Mouse (Mus musculus) bone marrow, adult 2 months (tissue): ENCODE results near the gene Cnn2.

ENCODE experiments used
- CTCF ChIP-seq: fragments of 200-500 bp; IDR thresholded peaks from 2 replicates; pipeline ENCODE4 v1.5.1; 2011; ENCODE audit warnings: low read length, control low read depth; ENCODE audit not compliant: control insufficient read depth, insufficient read depth
- POLR2A ChIP-seq: fragments of 200-500 bp; IDR thresholded peaks from 2 replicates; pipeline ENCODE4 v1.6.1; 2011; ENCODE audit warnings: low read depth, mild to moderate bottlenecking, control low read depth, low read length, borderline replicate concordance; ENCODE audit not compliant: control insufficient read depth

DNA sequence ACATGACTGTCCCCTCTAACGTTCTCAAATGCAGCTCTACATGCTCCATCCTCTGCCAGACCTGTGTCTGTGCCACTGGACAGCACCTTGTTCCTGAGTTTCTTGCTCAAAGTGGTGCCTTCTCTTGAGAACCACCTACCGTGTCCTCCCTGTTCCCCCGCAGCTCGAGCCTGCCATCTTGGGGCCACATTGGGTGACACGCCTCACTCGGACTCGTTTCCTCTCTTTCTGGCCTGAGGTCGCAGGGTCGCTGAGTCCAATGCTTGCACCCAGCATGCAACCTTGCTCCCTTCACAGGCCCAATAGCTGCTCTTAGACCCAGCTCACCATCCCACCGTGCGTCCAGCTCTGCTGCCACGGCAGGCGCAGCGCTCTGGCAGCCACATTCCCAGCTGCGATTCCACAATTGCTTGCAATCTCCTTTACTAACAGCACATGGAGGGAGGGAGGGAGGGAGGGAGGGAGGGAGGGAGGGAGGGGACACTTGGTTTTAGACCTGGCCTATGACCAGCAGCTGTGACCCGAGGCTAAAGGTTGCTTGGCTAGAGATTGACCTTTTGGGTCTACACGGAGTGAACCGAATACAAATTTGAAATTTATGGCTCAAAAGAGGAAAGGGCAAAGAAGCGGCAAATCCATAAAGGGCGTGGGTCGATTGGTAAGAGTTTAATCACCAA, 30.1 kb upstream of the Cnn2 start:
- TF ChIP-seq POLR2A (no peak), CTCF (peak; percentile 99)
